Mouse (Mus musculus) left cerebral cortex, postnatal 36 days (tissue): ENCODE measurements at regions not wholly inside any gene's neighbourhood (a gene's known extent, or its start where the extent isn't known, plus 50 kb on each side); places are given as distances from the start of the nearest gene placed in this dataset.

Source experiments
- DNase-seq, 2 experiments: peaks; one replicate each; pipeline ENCODE4 v3.0.0; 2021 to 2022; ENCODE audit warnings: low spot score in 2 of 2, mixed read lengths in 1 of 2
- intact Hi-C: fragments of 180-260 bp; cut with DNase I; formaldehyde crosslinking; loops from one replicate; pipeline ENCODE4 v1.15.1; 2025

DNA sequence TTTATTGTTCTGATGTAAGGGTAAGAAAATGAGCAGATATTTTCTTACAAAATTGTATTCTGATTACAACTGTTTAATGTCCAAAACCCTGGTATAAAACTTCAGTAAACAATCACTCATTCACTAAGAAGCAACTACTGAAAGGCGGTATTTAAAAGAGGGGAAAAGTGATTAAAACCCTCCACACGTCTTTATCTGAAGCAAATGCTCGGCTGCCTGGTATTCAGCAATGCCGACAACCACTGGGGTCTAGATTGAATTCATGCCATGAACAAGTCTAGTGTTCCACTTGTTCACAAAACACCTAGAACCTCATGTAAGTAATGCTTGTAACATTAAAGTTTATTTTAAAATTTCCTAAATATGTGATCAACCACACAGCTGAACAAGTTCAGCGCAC lies 139.2 kb upstream of the Klf14 start:
- no peak for DNase-seq
- intact Hi-C loops = no loop called here

DNA sequence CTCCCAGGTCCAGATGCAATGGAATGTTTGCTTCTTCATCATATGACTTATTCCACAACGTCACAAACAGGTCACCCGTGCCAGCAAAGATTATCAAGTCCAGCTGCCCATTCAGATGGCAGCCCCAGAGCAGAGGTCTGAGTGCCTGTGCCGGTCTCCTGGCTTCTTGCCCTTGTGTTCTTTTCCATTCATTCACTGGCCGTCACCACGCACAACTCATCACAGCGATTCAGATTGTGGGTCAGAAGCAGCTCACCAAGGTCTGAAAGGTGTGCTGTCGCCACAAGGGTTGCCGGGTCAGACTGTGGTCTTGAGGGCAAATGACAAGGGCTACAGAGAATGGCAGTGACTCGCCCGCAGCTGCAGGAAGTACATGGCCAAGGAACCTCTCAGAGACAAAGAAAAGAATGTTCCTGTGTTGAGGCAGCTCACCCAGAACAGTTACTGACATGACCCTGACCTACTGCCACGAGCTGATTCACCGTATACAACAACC lies 141.3 kb upstream of the Klf14 start:
- intact Hi-C loops = no loop called here
- DNase-seq = no peak

DNA sequence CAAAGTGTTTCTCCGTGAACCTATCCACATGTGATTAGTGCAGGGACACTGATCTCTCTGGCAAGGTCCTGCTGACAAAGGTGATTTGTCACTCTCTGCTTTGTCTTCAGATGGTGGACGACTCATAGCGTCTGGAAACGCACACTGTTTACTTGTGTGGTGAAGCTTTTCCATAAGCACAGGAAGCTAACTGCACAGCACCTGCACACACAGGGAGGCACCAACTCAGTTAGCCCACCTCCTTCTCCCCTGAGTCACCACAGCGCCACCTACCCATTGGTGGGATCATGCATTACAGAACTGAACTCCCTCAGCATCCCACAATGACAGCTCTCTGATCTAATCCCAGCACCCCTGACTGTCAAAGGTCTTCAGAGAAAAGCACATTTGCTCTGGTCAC lies 141.9 kb upstream of the Klf14 start:
- no peak for DNase-seq
- intact Hi-C loops = no loop called here

DNA sequence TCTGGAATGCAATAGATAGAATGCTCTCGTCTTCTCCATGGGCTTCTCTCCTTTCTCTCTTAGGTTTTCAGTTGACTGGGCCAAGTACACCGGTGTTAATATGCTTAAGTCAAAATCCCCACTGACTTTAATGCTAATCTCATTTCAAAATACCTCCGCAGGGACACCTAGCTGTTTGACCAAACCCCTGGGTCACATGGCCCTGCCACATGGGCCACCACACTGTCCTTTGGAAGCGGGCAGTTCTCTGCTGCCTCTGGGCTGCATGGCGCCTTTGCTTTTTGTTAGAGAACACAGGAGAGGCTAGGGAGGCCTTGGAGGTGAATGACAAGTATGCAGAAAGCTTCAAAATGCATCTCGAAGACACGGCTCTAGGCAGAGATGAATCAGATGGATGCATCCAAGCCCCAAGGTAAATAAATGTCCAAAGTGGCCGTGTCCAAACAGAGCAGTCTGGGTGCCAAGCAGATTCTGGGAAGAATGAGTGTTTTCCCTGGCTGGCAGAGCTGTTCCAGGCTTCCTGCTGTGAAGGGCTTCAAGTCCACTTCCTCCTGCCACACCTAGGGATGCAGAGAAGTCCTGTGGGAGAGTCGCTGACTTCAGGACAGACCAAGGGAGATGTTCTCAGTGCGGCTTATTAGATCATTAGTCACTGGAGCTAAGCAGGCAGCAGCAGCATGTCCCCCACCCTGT lies 147.4 kb upstream of the Klf14 start:
- intact Hi-C loops = no loop called here
- no peak for DNase-seq

DNA sequence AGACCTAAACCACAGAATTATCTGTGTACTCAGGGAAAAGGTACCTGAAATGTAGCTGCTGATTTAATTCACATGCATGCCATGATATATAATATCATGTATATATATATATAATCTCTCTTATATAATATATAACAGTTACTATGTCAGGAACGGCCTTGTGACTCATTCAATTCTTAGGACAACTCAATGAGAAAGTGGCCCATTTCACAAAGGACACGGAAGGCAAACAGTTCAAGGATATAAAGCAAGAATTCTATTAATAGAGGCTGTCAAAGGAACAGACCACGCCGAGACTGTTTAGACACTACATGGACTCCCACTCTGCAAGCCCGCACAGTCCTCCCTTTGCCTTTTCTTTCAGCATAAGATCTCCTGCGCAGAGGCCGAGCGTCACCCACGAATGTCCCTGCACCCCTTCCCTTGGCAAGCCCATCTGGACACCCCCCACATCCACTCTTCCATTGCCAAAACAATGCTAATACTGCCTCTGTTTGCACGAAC lies 148.0 kb upstream of the Klf14 start:
- no peak for DNase-seq
- intact Hi-C loops = no loop called here

DNA sequence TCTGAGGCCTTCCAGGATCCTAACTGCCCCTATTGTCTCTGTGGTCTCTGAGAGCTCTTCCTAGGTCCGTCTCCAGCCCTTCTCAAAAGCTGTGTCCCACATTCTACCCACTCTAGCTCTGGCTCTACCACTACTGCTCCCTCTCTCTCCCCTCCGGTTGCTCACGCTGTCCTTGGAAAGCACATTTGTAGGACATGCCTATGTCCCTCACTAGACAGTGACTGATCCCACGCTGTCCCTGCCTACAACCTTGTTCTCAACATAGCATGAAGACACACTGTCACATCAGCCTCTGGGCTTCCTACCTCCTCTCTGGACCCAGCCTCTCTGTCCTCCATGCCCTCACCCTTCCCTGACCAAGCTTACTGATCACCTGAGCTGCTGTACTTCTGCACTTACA lies 148.5 kb upstream of the Klf14 start:
- intact Hi-C loops = no loop called here
- DNase-seq = no peak

DNA sequence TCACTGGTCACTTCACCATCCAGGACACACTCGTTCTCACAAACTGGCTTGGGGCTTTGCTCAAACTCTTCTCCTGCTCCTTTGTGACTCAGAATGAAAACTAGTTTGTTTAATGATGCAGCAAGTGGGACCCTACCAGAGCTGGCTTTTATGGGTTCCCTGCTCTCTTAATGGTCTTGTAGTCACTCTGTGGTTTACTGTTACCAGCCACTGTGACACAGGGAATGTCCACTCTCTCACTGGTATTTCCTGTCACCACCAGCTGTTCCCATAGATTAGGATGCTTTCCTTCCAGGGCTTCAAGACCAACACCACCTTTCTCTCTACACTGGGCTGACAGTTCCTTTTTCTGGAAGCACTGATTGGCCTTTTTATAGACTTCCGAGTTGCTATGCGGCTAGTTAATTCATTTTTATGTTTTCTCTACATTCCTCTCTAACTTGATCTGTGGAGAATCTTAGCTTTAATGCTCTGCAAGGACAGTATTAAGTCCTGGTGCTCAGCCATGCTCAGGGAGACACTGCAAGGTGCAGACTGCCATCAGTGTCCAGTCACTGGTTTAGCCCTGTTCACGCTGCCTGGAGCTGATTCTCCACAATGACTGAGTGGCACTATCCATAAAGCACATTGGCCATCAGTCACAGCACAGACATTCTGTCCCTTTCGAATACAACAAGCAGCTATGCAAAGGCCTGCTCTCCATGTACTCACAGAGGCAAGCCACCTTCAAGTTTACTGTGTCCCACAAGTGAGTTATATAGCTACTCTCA lies 149.2 kb upstream of the Klf14 start:
- intact Hi-C loops = no loop called here
- DNase-seq = no peak

DNA sequence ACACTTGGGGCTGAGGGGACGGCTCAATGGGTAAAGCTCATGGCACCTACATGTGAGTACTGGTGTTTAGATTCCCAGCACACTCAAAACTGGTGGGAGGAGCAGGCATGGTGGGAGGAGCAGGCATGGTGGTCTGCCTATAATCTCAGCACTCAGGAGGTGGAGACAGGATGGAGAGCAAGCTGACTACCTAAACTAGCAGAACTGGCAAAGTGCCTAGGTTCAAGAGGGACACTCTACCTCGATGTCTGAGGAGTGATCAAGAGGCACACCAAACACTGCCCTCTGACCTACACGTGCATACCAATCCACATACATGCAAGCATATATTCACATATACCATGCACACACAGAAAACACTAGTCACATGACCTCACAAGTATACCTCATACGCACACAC lies 150.7 kb upstream of the Klf14 start:
- intact Hi-C loops = no loop called here
- DNase-seq = no peak

DNA sequence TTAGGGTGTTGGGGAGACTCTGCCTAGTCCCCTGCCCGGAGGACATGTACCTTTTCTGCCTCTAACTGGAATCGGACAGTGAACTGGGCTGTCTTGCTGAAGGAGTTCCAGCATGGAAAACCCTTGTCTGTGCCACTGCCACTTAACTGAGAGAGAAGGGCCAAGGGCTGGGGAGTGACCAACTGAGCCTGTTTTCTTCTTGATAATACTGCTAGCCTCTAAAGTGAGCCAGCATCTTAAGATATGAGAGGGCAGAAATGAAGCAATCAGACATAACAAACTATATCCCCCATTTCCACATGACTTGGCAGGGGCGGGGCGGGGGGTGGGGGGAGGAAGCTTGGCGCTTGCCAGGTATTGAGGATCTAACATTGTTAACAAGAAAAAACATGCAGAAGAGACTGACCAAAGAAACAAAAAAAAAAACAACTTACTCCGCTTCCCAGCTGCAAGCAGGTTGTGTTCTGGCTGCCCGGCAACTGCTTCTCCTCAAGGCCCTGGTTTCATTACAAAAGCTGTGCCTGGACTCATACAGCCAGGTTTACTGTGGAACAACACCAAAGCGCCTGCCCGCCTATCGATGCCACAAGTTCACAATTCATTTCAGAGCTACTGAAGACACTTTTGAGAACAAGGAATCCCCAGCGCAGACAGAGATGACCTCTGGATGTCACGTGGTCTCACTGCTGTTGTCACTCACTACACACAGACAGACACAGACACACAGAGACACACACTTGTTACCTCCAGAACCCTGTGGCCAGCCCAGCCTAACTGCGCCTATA lies 153.6 kb upstream of the Klf14 start:
- intact Hi-C loops = no loop called here
- no peak for DNase-seq

DNA sequence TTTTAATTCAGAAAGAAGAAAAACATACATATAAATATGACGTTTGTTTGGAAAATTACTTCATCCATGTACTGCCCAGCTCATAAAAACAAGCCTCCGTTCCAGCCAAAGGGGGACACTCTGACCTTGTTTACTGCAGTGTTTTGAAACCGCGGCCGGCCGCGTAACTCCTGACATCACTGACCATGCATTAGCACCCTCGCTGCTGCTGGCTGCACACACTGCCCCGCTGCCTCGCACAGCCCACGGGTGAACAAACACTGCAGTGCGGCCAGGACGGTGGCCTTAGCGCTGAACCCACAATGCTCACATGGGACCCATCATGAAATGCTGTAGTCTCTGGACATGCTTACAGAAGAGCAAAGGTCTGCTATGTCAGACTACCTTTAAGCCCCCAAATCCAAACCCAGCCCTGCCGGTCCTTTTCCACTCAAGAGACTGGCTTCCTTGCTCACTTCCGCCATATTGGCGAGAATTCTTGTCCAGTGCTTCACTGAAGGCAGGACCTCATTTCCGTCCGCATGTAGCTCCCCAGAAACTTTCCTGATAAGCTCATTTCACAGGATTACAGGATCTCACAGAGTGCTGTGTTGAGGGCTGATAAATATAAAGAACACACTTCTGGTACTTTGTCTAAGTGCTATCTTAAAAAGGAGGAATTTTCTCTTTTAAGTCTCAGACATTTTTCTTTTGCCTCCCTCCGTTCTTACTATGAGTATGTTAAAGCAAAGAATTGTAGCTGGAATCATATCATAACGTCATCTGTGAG lies 154.9 kb upstream of the Klf14 start:
- DNase-seq = no peak
- intact Hi-C loops = no loop called here

DNA sequence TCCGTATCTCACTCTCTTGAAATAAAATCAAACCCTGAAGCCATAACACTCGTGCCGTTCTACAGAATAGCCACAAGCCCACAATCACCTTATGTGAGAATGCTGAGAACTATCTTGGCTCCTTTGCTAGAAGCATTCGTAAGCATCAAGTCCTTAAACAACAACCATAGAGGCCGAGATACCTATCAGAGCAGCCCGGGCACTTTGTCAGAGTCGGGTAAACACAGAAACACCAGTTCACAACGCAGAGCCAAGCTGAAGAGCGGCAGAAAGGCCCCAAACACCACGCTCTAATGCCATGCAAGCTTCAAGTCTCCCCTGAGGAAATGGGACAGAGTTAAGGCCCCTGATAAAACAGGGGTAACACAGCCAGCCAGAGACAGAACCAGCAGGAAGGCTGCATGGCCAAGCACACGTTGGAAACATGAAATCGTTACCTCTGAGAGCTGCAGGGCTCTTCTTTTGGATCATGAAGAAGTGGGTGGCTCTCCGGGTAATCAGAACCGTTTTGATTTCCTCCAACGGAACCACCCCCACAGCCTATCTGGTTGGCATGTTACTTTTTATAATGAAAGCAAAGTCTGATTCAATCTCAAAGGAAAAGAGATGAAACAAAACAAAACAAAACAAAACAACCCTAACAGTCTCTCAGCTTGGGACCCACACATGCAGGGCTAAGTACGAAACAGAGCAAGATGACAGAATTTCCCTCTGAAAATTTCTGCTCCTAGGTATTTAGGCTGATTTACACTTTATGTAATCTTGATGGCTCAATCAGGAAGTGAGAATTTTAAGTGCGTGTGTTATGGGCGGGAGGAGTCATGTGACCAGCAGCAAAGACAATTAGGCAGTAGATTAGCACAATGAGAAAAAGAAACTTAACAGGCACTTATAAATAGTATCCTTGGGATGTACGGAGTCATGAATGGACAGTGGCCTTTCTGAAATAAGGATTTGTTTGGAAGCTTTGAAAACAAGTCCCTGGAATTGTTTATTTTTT lies 155.8 kb upstream of the Klf14 start:
- intact Hi-C loops = loop anchor here (5.0 kb wide), 1 partner anchor 37 kb away; no protein-coding TSS in a partner anchor
- DNase-seq = no peak

DNA sequence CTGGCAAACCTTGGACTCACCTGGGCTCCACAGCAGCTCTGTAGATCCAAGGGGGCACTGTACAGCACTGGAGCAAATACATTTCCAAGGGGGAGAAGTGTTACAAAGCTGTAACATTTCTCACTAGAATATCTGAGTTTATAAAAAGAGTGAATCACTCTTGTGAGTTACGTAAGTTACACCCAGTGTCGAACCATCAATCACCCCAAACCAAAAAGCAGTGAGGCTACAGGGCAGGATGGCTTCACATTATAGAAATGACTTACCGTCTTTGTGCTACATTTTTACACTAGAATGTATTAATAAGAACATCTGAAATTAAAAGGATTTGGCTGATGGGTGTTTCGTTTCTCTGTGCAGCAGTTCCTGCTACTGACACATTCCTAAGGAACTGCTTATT lies 156.7 kb upstream of the Klf14 start:
- intact Hi-C loops = loop anchor here (5.0 kb wide), 1 partner anchor 38 kb away; no protein-coding TSS in a partner anchor
- no peak for DNase-seq

DNA sequence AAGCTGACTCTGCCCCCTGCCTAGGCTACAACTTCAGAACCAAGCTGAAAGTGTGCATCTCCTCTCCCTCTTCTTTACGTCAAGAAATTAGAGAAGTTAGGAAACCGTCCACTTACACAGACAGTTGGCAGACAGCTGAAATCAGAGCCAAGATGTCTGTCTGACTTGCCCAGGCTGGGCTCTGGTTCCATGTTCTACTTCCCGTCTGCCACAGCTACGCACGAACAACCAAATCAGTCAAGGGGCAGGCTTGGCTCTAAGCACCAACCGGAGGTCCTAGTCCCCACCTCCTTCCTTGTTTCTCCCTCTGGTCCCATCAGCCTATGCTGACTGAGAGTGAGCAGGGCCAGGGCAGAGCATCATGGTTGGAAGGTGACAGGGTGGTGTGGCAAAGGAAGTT lies 157.5 kb upstream of the Klf14 start:
- intact Hi-C loops = loop anchor here (5.0 kb wide), 1 partner anchor 39 kb away; no protein-coding TSS in a partner anchor
- DNase-seq = no peak

DNA sequence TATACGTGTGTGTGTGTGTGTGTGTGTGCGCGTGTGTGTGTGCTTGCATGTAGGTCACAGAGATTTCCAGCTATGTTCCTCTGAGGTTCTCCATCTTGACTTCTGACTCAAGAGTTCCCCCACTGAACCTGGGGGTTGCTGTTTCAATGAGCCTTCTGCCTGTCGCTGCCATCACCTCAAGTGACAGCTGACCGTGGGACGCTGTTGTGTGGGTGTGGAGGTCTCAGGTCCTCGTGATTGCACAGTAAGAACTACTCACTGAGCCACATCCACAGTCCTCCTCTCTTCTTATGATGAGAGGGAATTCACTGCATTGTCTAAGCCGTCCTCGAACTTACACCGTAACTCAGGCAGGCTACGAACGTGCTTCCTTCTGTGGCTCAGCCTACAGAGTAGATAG lies 158.8 kb upstream of the Klf14 start:
- intact Hi-C loops = loop anchor here (5.0 kb wide), 1 partner anchor 40 kb away; no protein-coding TSS in a partner anchor
- no peak for DNase-seq

DNA sequence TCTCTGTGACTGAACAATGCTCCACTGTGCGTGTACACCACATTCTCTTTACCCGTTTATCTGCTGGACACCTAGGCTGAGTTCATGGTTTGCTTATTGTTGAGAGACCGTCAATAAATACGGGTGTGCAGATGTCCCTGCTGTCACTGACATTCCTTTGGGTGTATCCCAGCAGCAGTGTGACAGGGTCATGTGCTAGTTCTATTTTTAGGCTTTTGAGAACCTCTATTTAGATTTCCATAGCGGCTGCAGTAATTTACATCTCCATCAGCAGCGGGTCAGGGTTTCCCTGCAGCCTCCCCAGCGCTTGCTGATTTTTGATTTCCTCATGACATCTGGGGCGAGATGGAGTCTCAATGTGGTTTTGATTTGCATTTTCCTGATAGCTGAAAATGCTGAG lies 162.1 kb upstream of the Klf14 start:
- intact Hi-C loops = no loop called here
- DNase-seq = no peak

DNA sequence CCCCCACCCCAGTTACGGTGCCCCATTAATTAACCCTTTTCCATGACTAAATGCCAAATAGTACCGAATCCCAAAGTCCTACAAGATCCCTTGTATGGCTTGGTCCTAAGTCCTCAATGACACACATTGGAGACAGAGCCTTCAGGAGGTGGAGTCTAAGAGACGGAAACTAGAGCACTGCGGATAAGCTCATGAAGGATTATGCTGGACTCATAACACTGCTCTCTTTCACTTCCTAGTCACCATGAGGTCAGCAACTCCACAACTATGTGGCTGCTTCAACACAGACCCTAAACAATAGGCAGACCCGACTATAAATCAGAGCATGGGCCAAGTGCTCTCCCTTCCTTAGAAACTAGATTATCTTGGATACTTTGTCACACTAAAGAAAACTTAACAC lies 164.0 kb upstream of the Klf14 start:
- DNase-seq = no peak
- intact Hi-C loops = no loop called here

DNA sequence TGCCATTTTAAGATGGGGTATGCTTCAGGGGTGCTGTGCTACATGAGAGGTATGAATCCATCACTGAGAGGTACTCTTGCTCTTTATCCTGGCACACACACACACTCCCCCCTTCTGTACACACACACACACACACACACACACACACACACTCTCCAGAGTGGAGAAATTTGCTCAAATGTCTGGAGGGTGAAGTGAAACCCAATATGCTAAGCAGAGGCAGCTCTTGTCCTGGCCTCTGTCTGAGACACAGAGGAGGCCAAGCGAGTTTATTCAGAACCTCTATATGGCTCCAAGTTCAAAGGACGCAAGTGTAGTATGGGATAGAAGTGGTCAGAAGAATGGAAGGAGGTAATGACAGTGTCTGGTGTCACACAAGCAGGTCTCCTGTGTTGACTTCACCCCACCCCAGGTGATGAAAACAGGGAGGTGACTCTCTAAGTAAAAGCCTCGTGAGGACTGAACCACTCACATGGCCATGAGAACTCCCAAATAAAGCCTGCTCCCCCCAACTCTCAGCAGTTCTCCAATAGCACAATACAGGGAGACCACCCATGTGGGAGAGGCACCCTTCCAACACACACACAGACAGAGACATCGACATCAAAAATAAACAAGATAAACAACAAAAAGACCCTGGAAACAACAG lies 164.6 kb upstream of the Klf14 start:
- intact Hi-C loops = no loop called here
- no peak for DNase-seq

DNA sequence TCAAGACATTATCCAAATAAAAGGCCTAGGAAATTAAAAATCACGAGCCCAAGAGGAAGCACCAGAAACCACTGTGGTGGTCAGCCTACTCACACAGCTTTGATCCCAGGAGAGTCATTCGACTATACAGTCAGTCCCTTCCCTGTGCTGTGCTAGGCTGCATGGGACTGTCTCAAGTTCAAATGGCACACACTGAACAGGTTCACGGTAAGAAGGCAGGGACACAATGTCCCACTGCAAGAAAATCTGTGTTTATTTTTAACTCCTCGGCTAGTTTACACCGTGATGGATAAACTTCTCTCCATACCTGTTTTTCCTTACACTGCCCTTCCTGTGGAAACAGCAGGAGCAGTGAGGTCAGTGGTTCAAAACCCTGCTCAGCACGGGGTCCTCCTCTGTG lies 165.2 kb upstream of the Klf14 start:
- intact Hi-C loops = no loop called here
- DNase-seq = no peak
